Comparison of ENCODE assay signal across 8 mouse cellular contexts in the genomic region with DNA sequence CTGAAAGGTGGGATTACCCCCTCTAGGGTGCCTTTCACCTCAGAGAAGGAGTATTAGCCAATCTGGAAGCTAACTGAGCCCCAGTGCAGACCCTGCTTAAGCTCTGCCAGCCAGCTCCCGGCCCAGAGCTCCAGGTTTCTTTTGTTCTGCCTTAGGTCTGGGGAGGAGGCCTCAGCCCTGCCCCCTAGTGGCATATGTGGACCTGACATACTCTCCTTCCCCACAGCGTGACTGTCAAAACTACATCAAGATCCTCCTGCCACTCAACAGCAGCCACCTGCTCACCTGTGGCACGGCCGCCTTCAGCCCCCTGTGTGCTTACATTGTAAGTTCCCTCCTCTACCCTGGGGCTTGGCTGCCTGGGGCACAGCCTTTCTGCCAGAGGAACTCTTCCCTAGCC. TPM values are rescaled to one million over a fixed set of nuclear protein-coding genes. Genes with fewer than 3 reads are reported as not detected.
DNase-seq lines count a peak whose midpoint lies in the region; ATAC-seq and TF ChIP-seq lines count a peak whose summit lies in the region.

No protein-coding gene starts in this region.

- WGBS in embryonic facial prominence, embryonic 15.5 days = 16% methylated on average over 4 of the region's 4 CpGs
- 21% methylated on average over 4 of the region's 4 CpGs for WGBS in heart, embryonic 10.5 days
- 31% methylated on average over 4 of the region's 4 CpGs for WGBS in kidney, embryonic 15.5 days
- 35% methylated on average over 4 of the region's 4 CpGs for WGBS in liver, embryonic 11.5 days
- WGBS in stomach, embryonic 14.5 days = 30% methylated on average over 4 of the region's 4 CpGs

- TF ChIP-seq CTCF in bone marrow macrophage, adult 2 months (IDR thresholded peaks at IDR 0.05; ENCODE audit: low read depth, low read length) = peak; percentile 52

- no peak overlapping the region for H3K9ac ChIP-seq in embryonic facial prominence, embryonic 15.5 days
- H3K9ac ChIP-seq in kidney, embryonic 15.5 days = no peak overlapping the region
- H3K9ac ChIP-seq in liver, embryonic 11.5 days (ENCODE audit: low read depth, low read length) = no peak overlapping the region
- H3K9ac ChIP-seq in stomach, embryonic 14.5 days (replicated peaks; ENCODE audit: low read depth, low read length) = no peak overlapping the region

- H3K9me3 ChIP-seq in embryonic facial prominence, embryonic 15.5 days (replicated peaks) = no peaks in the 10 kb centered on the region
- no peaks in the 10 kb centered on the region for H3K9me3 ChIP-seq in heart, embryonic 10.5 days
- H3K9me3 ChIP-seq in kidney, embryonic 15.5 days (replicated peaks) = no peaks in the 10 kb centered on the region
- no peaks in the 10 kb centered on the region for H3K9me3 ChIP-seq in liver, embryonic 11.5 days (ENCODE audit: control insufficient read depth, low read length)
- no peaks in the 10 kb centered on the region for H3K9me3 ChIP-seq in stomach, embryonic 14.5 days (ENCODE audit: control insufficient read depth, low read depth, low read length)

- ATAC-seq in CD4-positive, CD25-positive, alpha-beta regulatory T cell, adult 4 months = peak; percentile 89
- ATAC-seq in embryonic facial prominence, embryonic 15.5 days (ENCODE audit: insufficient number of reproducible peaks, low FRiP score, low TSS enrichment, low read depth) = peak; percentile 78; the same call in 1 of the 2 replicates
- ATAC-seq in kidney, embryonic 15.5 days (replicated peaks; ENCODE audit: low FRiP score) = peak; percentile 66; the same call in 1 of the 2 replicates
- peak; percentile 67 for ATAC-seq in liver, embryonic 11.5 days (replicated peaks; ENCODE audit: low FRiP score)
- peak; percentile 81 for ATAC-seq in stomach, embryonic 14.5 days (ENCODE audit: insufficient number of reproducible peaks, insufficient read depth, low FRiP score, low read depth)

- H3K27ac ChIP-seq in bone marrow macrophage, adult 2 months (ENCODE audit: insufficient read depth, low read depth, low read length) = no peak overlapping the region
- peak overlapping the region; percentile 34; the same call in 1 of the 2 replicates for H3K27ac ChIP-seq in embryonic facial prominence, embryonic 15.5 days (replicated peaks)
- peak overlapping the region; percentile 70; the same call in 1 of the 2 replicates for H3K27ac ChIP-seq in heart, embryonic 10.5 days
- H3K27ac ChIP-seq in kidney, embryonic 15.5 days = no peak overlapping the region
- H3K27ac ChIP-seq in liver, embryonic 11.5 days (ENCODE audit: low read depth, low read length) = no peak overlapping the region
- no peak overlapping the region for H3K27ac ChIP-seq in stomach, embryonic 14.5 days (ENCODE audit: low read length)

- peak; percentile 85 for DNase-seq in heart, embryonic 10.5 days (ENCODE audit: low spot score)
- peak; percentile 75 for DNase-seq in liver, embryonic 11.5 days (ENCODE audit: low spot score)
- peak; percentile 64 to 85 for DNase-seq in natural killer cell, adult 2 months (ENCODE audit: low spot score in 2 of 2)

- peaks cover 59% of the 10 kb centered on the region for H3K36me3 ChIP-seq in embryonic facial prominence, embryonic 15.5 days
- peaks cover 65% of the 10 kb centered on the region for H3K36me3 ChIP-seq in heart, embryonic 10.5 days
- peaks cover 66% of the 10 kb centered on the region for H3K36me3 ChIP-seq in kidney, embryonic 15.5 days
- peaks cover 32% of the 10 kb centered on the region for H3K36me3 ChIP-seq in liver, embryonic 11.5 days (ENCODE audit: control insufficient read depth, insufficient read depth, low read length)
- peaks cover 48% of the 10 kb centered on the region for H3K36me3 ChIP-seq in stomach, embryonic 14.5 days (ENCODE audit: control insufficient read depth, insufficient read depth, low read length)

- H3K27me3 ChIP-seq in embryonic facial prominence, embryonic 15.5 days = no peaks in the 10 kb centered on the region
- no peaks in the 10 kb centered on the region for H3K27me3 ChIP-seq in heart, embryonic 10.5 days (ENCODE audit: insufficient read depth, poor library complexity, severe bottlenecking)
- H3K27me3 ChIP-seq in kidney, embryonic 15.5 days = no peaks in the 10 kb centered on the region
- no peaks in the 10 kb centered on the region for H3K27me3 ChIP-seq in liver, embryonic 11.5 days (replicated peaks; ENCODE audit: control insufficient read depth, insufficient read depth, low read length)
- no peaks in the 10 kb centered on the region for H3K27me3 ChIP-seq in stomach, embryonic 14.5 days (ENCODE audit: control insufficient read depth, insufficient read depth, low read length)

- H3K4me2 ChIP-seq in embryonic facial prominence, embryonic 15.5 days (replicated peaks) = no peak overlapping the region
- H3K4me2 ChIP-seq in kidney, embryonic 15.5 days = no peak overlapping the region
- H3K4me2 ChIP-seq in liver, embryonic 11.5 days = no peak overlapping the region
- no peak overlapping the region for H3K4me2 ChIP-seq in stomach, embryonic 14.5 days (replicated peaks; ENCODE audit: low read depth, low read length)

- H3K4me1 ChIP-seq in bone marrow macrophage, adult 2 months (ENCODE audit: control insufficient read depth, insufficient read depth, low read length) = peaks cover 6% of the 10 kb centered on the region
- H3K4me1 ChIP-seq in embryonic facial prominence, embryonic 15.5 days = peaks cover 7% of the 10 kb centered on the region; the same call in 1 of the 2 replicates
- H3K4me1 ChIP-seq in heart, embryonic 10.5 days = peaks cover 9% of the 10 kb centered on the region; the same call in 1 of the 2 replicates
- H3K4me1 ChIP-seq in kidney, embryonic 15.5 days = no peaks in the 10 kb centered on the region
- peaks cover 7% of the 10 kb centered on the region for H3K4me1 ChIP-seq in liver, embryonic 11.5 days (replicated peaks; ENCODE audit: control insufficient read depth, insufficient read depth, low read length)
- H3K4me1 ChIP-seq in stomach, embryonic 14.5 days (ENCODE audit: control insufficient read depth, insufficient read depth, low read length) = no peaks in the 10 kb centered on the region

- H3K4me3 ChIP-seq in bone marrow macrophage, adult 2 months (ENCODE audit: insufficient read depth, low read length) = no peak overlapping the region
- no peak overlapping the region for H3K4me3 ChIP-seq in embryonic facial prominence, embryonic 15.5 days (replicated peaks)
- no peak overlapping the region for H3K4me3 ChIP-seq in heart, embryonic 10.5 days
- no peak overlapping the region for H3K4me3 ChIP-seq in kidney, embryonic 15.5 days (replicated peaks)
- no peak overlapping the region for H3K4me3 ChIP-seq in liver, embryonic 11.5 days (ENCODE audit: low read depth, low read length)
- no peak overlapping the region for H3K4me3 ChIP-seq in stomach, embryonic 14.5 days (ENCODE audit: low read depth, low read length)

- no peak for TF ChIP-seq POLR2A in bone marrow macrophage, adult 2 months (IDR thresholded peaks at IDR 0.05; ENCODE audit: borderline replicate concordance, low read depth, low read length)

RNA-seq across cellular contexts. Expression of gene Cib1, which starts 17.2 kb away (rescaled TPM):
- polyA plus RNA-seq in CD4-positive, CD25-positive, alpha-beta regulatory T cell, adult 4 months (2017; shearing (Covaris generic)) = 10 to 100 TPM; 86.5 to 98.1 TPM
- 69.3 and 76.2 TPM in 2 replicates for polyA plus RNA-seq in bone marrow macrophage, adult 2 months (2012; ENCODE audit: insufficient read depth, insufficient read length, missing spikeins)
- polyA plus RNA-seq in embryonic facial prominence, embryonic 15.5 days (2015; fragmentation: Nextera tagmentation; extraction: Ambion mirVana) = 96.8 and 108 TPM in 2 replicates
- 61.9 and 74.9 TPM in 2 replicates for polyA plus RNA-seq in heart, embryonic 10.5 days (2016; fragmentation: Nextera tagmentation; extraction: Ambion mirVana)
- 108 and 122 TPM in 2 replicates for polyA plus RNA-seq in kidney, embryonic 15.5 days (2015; fragmentation: Nextera tagmentation; extraction: Ambion mirVana)
- polyA plus RNA-seq in liver, embryonic 11.5 days (2014; fragmentation: Nextera tagmentation; extraction: Ambion mirVana) = 113 and 114 TPM in 2 replicates
- polyA plus RNA-seq in stomach, embryonic 14.5 days (2014; fragmentation: Nextera tagmentation; extraction: Ambion mirVana) = 108 and 112 TPM in 2 replicates

RNA-seq across cellular contexts. Expression of gene Gdpgp1, which starts 17.3 kb away (rescaled TPM):
- polyA plus RNA-seq in CD4-positive, CD25-positive, alpha-beta regulatory T cell, adult 4 months (2017; shearing (Covaris generic)) = 10 to 100 TPM in 1 of 2 experiments, 1 to 10 TPM in 1; 8.4 to 11.4 TPM
- 3.1 and 3.5 TPM in 2 replicates for polyA plus RNA-seq in bone marrow macrophage, adult 2 months (2012; ENCODE audit: insufficient read depth, insufficient read length, missing spikeins)
- polyA plus RNA-seq in embryonic facial prominence, embryonic 15.5 days (2015; fragmentation: Nextera tagmentation; extraction: Ambion mirVana) = 4.1 TPM in 2 replicates
- polyA plus RNA-seq in heart, embryonic 10.5 days (2016; fragmentation: Nextera tagmentation; extraction: Ambion mirVana) = 5.2 and 5.8 TPM in 2 replicates
- polyA plus RNA-seq in kidney, embryonic 15.5 days (2015; fragmentation: Nextera tagmentation; extraction: Ambion mirVana) = 3.5 and 3.9 TPM in 2 replicates
- 6.5 and 7.4 TPM in 2 replicates for polyA plus RNA-seq in liver, embryonic 11.5 days (2014; fragmentation: Nextera tagmentation; extraction: Ambion mirVana)
- polyA plus RNA-seq in stomach, embryonic 14.5 days (2014; fragmentation: Nextera tagmentation; extraction: Ambion mirVana) = 5.0 and 5.6 TPM in 2 replicates

RNA-seq across cellular contexts. Expression of gene Sema4b, which starts 28.8 kb away (rescaled TPM):
- 10 to 100 TPM; 19.2 to 26.0 TPM for polyA plus RNA-seq in CD4-positive, CD25-positive, alpha-beta regulatory T cell, adult 4 months (2017; shearing (Covaris generic))
- 11.1 and 13.5 TPM in 2 replicates for polyA plus RNA-seq in bone marrow macrophage, adult 2 months (2012; ENCODE audit: insufficient read depth, insufficient read length, missing spikeins)
- 23.0 and 25.2 TPM in 2 replicates for polyA plus RNA-seq in embryonic facial prominence, embryonic 15.5 days (2015; fragmentation: Nextera tagmentation; extraction: Ambion mirVana)
- polyA plus RNA-seq in heart, embryonic 10.5 days (2016; fragmentation: Nextera tagmentation; extraction: Ambion mirVana) = 7.8 and 8.9 TPM in 2 replicates
- 17.1 and 21.9 TPM in 2 replicates for polyA plus RNA-seq in kidney, embryonic 15.5 days (2015; fragmentation: Nextera tagmentation; extraction: Ambion mirVana)
- 11.7 and 12.9 TPM in 2 replicates for polyA plus RNA-seq in liver, embryonic 11.5 days (2014; fragmentation: Nextera tagmentation; extraction: Ambion mirVana)
- 21.7 and 23.4 TPM in 2 replicates for polyA plus RNA-seq in stomach, embryonic 14.5 days (2014; fragmentation: Nextera tagmentation; extraction: Ambion mirVana)

RNA-seq across cellular contexts. Expression of gene Ttll13, which starts 30.8 kb away (rescaled TPM):
- under 1 TPM in 1 of 2 experiments, not detected in 1; 0.94 TPM for polyA plus RNA-seq in CD4-positive, CD25-positive, alpha-beta regulatory T cell, adult 4 months (2017; shearing (Covaris generic))
- not detected in 2 replicates for polyA plus RNA-seq in bone marrow macrophage, adult 2 months (2012; ENCODE audit: insufficient read depth, insufficient read length, missing spikeins)
- polyA plus RNA-seq in embryonic facial prominence, embryonic 15.5 days (2015; fragmentation: Nextera tagmentation; extraction: Ambion mirVana) = 1.3 and 1.6 TPM in 2 replicates
- polyA plus RNA-seq in heart, embryonic 10.5 days (2016; fragmentation: Nextera tagmentation; extraction: Ambion mirVana) = 0.54 and 0.84 TPM in 2 replicates
- 1.2 and 2.1 TPM in 2 replicates for polyA plus RNA-seq in kidney, embryonic 15.5 days (2015; fragmentation: Nextera tagmentation; extraction: Ambion mirVana)
- polyA plus RNA-seq in liver, embryonic 11.5 days (2014; fragmentation: Nextera tagmentation; extraction: Ambion mirVana) = 0.52 and 1.6 TPM in 2 replicates
- 1.0 and 1.8 TPM in 2 replicates for polyA plus RNA-seq in stomach, embryonic 14.5 days (2014; fragmentation: Nextera tagmentation; extraction: Ambion mirVana)

RNA-seq across cellular contexts. Expression of gene Ngrn, which starts 45.6 kb away (rescaled TPM):
- 10 to 100 TPM; 28.9 to 34.0 TPM for polyA plus RNA-seq in CD4-positive, CD25-positive, alpha-beta regulatory T cell, adult 4 months (2017; shearing (Covaris generic))
- 23.2 and 24.0 TPM in 2 replicates for polyA plus RNA-seq in bone marrow macrophage, adult 2 months (2012; ENCODE audit: insufficient read depth, insufficient read length, missing spikeins)
- polyA plus RNA-seq in embryonic facial prominence, embryonic 15.5 days (2015; fragmentation: Nextera tagmentation; extraction: Ambion mirVana) = 51.2 and 54.9 TPM in 2 replicates
- 45.7 and 47.2 TPM in 2 replicates for polyA plus RNA-seq in heart, embryonic 10.5 days (2016; fragmentation: Nextera tagmentation; extraction: Ambion mirVana)
- 47.5 and 48.3 TPM in 2 replicates for polyA plus RNA-seq in kidney, embryonic 15.5 days (2015; fragmentation: Nextera tagmentation; extraction: Ambion mirVana)
- polyA plus RNA-seq in liver, embryonic 11.5 days (2014; fragmentation: Nextera tagmentation; extraction: Ambion mirVana) = 55.1 and 58.4 TPM in 2 replicates
- polyA plus RNA-seq in stomach, embryonic 14.5 days (2014; fragmentation: Nextera tagmentation; extraction: Ambion mirVana) = 51.7 and 52.2 TPM in 2 replicates

Comparison
In these comparisons a context has a peak if more than half of its experiments do, and no peak if none do; other contexts are left out.
1. H3K27ac ChIP-seq: peak in embryonic facial prominence, embryonic 15.5 days (single experiment) and heart, embryonic 10.5 days (single experiment); none in bone marrow macrophage, adult 2 months (single experiment), kidney, embryonic 15.5 days (single experiment), liver, embryonic 11.5 days (single experiment) and stomach, embryonic 14.5 days (single experiment).
2. Peak in every context shown above with its lines, with median percentiles within 50 percentile points of each other: ATAC-seq and DNase-seq.